Mouse (Mus musculus) ES-CJ7 (cell line): Measurements from ENCODE around the gene Kpnb1.

Source experiments
- DNase-seq: peaks from one replicate; pipeline ENCODE4 v3.0.0; 2011; ENCODE audit warnings: low read depth, low spot score

The Kpnb1 gene

GRCm38 (mm10) chr11:97142159-97142608, 45.5 kb downstream of the Kpnb1 start:
- no peak for DNase-seq

GRCm38 (mm10) chr11:97140811-97141210, 46.9 kb downstream of the Kpnb1 start:
- no peak for DNase-seq

- no peak for DNase-seq
Observed at GRCm38 (mm10) chr11:97139256-97139655, 48.4 kb downstream of the Kpnb1 start.

GRCm38 (mm10) chr11:97138554-97139226, 49.0 kb downstream of the Kpnb1 start:
- DNase-seq = no peak

GRCm38 (mm10) chr11:97133270-97133669, 54.4 kb downstream of the Kpnb1 start:
- DNase-seq = no peak

- DNase-seq = no peak
Observed at GRCm38 (mm10) chr11:97132185-97132584, 55.5 kb downstream of the Kpnb1 start.

- no peak for DNase-seq
Observed at GRCm38 (mm10) chr11:97131683-97132082, 56.0 kb downstream of the Kpnb1 start.

- DNase-seq = no peak
Observed at GRCm38 (mm10) chr11:97130318-97130717, 57.4 kb downstream of the Kpnb1 start.

GRCm38 (mm10) chr11:97128956-97129355, 58.7 kb downstream of the Kpnb1 start:
- DNase-seq = no peak

GRCm38 (mm10) chr11:97127470-97128223, 60.0 kb downstream of the Kpnb1 start:
- peak; percentile 28 for DNase-seq

- peak; percentile 46 for DNase-seq
Observed at GRCm38 (mm10) chr11:97126645-97127468, 60.8 kb downstream of the Kpnb1 start.

- DNase-seq = peak; percentile 37
Observed at GRCm38 (mm10) chr11:97124266-97125036, 63.2 kb downstream of the Kpnb1 start.

GRCm38 (mm10) chr11:97123282-97123890, 64.3 kb downstream of the Kpnb1 start:
- DNase-seq = peak; percentile 73

- no peak for DNase-seq
Observed at GRCm38 (mm10) chr11:97120641-97121040, 67.0 kb downstream of the Kpnb1 start.

GRCm38 (mm10) chr11:97120221-97120620, 67.5 kb downstream of the Kpnb1 start:
- DNase-seq = no peak

GRCm38 (mm10) chr11:97115797-97116196, 71.9 kb downstream of the Kpnb1 start:
- no peak for DNase-seq

- DNase-seq = peak; percentile 55
Observed at GRCm38 (mm10) chr11:97114671-97115601, 72.7 kb downstream of the Kpnb1 start, which contains the start of gene Tbx21. Gene Tbx21, minus strand, starts transcription at chr11:97115331.

GRCm38 (mm10) chr11:97112519-97113125, 75.1 kb downstream of the Kpnb1 start:
- DNase-seq = no peak
